In genomic region chr15:77857662-77858156, GRCm38 (mm10) we compare ENCODE assay signal across 8 mouse cellular contexts. TPM values are rescaled to one million over a fixed set of nuclear protein-coding genes. Genes with fewer than 3 reads are reported as not detected.
DNase-seq lines count a peak whose midpoint lies in the region; ATAC-seq and TF ChIP-seq lines count a peak whose summit lies in the region.

No protein-coding gene starts in this region.

- TF ChIP-seq CTCF in gastrocnemius, adult 2 months (IDR thresholded peaks at IDR 0.05), result no peak
- no peak for TF ChIP-seq CTCF in liver, adult 2 months (IDR thresholded peaks at IDR 0.05; ENCODE audit: low read depth, low read length)

- peak overlapping the region; percentile 67 for H3K4me3 ChIP-seq in gastrocnemius, adult 2 months
- peak overlapping the region; percentile 67 for H3K4me3 ChIP-seq in embryonic facial prominence, embryonic 10.5 days
- H3K4me3 ChIP-seq in heart, embryonic 13.5 days, result peak overlapping the region; percentile 60
- H3K4me3 ChIP-seq in kidney, embryonic 15.5 days (replicated peaks), result peak overlapping the region; percentile 45
- H3K4me3 ChIP-seq in liver, adult 2 months (ENCODE audit: insufficient read depth, low read depth, low read length), result peak overlapping the region; percentile 12; the same call in 1 of the 2 replicates
- H3K4me3 ChIP-seq in midbrain, embryonic 15.5 days, result peak overlapping the region; percentile 60

- TF ChIP-seq POLR2A in liver, adult 2 months (IDR thresholded peaks at IDR 0.05; ENCODE audit: extremely low read depth, insufficient read depth, low read length), result 0 out of 2 replicates have a peak, but pooled peaks have one; percentile 43

- H3K4me1 ChIP-seq in embryonic facial prominence, embryonic 10.5 days, result peaks cover 15% of the 10 kb centered on the region
- H3K4me1 ChIP-seq in heart, embryonic 13.5 days, result peaks cover 29% of the 10 kb centered on the region
- peaks cover 39% of the 10 kb centered on the region for H3K4me1 ChIP-seq in kidney, embryonic 15.5 days
- peaks cover 17% of the 10 kb centered on the region for H3K4me1 ChIP-seq in liver, adult 2 months (ENCODE audit: control insufficient read depth, insufficient read depth, low read length)
- peaks cover 11% of the 10 kb centered on the region for H3K4me1 ChIP-seq in midbrain, embryonic 15.5 days

- H3K36me3 ChIP-seq in embryonic facial prominence, embryonic 10.5 days (replicated peaks), result no peaks in the 10 kb centered on the region
- no peaks in the 10 kb centered on the region for H3K36me3 ChIP-seq in heart, embryonic 13.5 days
- H3K36me3 ChIP-seq in kidney, embryonic 15.5 days, result no peaks in the 10 kb centered on the region
- no peaks in the 10 kb centered on the region for H3K36me3 ChIP-seq in liver, adult 2 months (ENCODE audit: control insufficient read depth, insufficient read depth, low read length)
- H3K36me3 ChIP-seq in midbrain, embryonic 15.5 days (replicated peaks), result no peaks in the 10 kb centered on the region

- H3K4me2 ChIP-seq in heart, embryonic 13.5 days, result peak overlapping the region; percentile 89
- H3K4me2 ChIP-seq in kidney, embryonic 15.5 days, result peak overlapping the region; percentile 72
- peak overlapping the region; percentile 90 for H3K4me2 ChIP-seq in midbrain, embryonic 15.5 days

- DNase-seq in gastrocnemius, adult 2 months, result peak; percentile 74
- DNase-seq in gastrocnemius, postnatal 4 days (ENCODE audit: low spot score in 2 of 2), result no peak
- peak; percentile 84 for DNase-seq in embryonic facial prominence, embryonic 10.5 days (ENCODE audit: low spot score)
- peak; percentile 88 for DNase-seq in liver, adult 2 months (ENCODE audit: extremely low read depth, low read depth, low spot score)
- peak; percentile 57 to 62 for DNase-seq in spleen, postnatal 36 days (ENCODE audit: low spot score in 2 of 2)

- intact Hi-C loops in gastrocnemius, adult 2 months (cut with DNase I), result no loop called here

- peak overlapping the region; percentile 80 for H3K9ac ChIP-seq in heart, embryonic 13.5 days
- H3K9ac ChIP-seq in kidney, embryonic 15.5 days, result peak overlapping the region; percentile 32
- H3K9ac ChIP-seq in liver, adult 2 months (ENCODE audit: low read depth, low read length), result no peak overlapping the region
- H3K9ac ChIP-seq in midbrain, embryonic 15.5 days, result peak overlapping the region; percentile 47

- 2% methylated on average over 28 of the region's 28 CpGs for WGBS in embryonic facial prominence, embryonic 10.5 days
- 2% methylated on average over 28 of the region's 28 CpGs for WGBS in heart, embryonic 13.5 days
- WGBS in kidney, embryonic 15.5 days, result 4% methylated on average over 28 of the region's 28 CpGs
- WGBS in liver, adult 2 months, result 19% methylated on average over 28 of the region's 28 CpGs
- 2% methylated on average over 28 of the region's 28 CpGs for WGBS in midbrain, embryonic 15.5 days

- H3K27me3 ChIP-seq in embryonic facial prominence, embryonic 10.5 days (replicated peaks; ENCODE audit: low read depth, poor library complexity, severe bottlenecking), result no peaks in the 10 kb centered on the region
- H3K27me3 ChIP-seq in heart, embryonic 13.5 days (replicated peaks), result no peaks in the 10 kb centered on the region
- no peaks in the 10 kb centered on the region for H3K27me3 ChIP-seq in kidney, embryonic 15.5 days
- H3K27me3 ChIP-seq in liver, adult 2 months (ENCODE audit: control insufficient read depth, insufficient read depth, low read length), result no peaks in the 10 kb centered on the region
- H3K27me3 ChIP-seq in midbrain, embryonic 15.5 days (replicated peaks), result no peaks in the 10 kb centered on the region

- H3K27ac ChIP-seq in gastrocnemius, adult 2 months, result peak overlapping the region; percentile 61
- peak overlapping the region; percentile 75 for H3K27ac ChIP-seq in embryonic facial prominence, embryonic 10.5 days (replicated peaks)
- H3K27ac ChIP-seq in heart, embryonic 13.5 days (replicated peaks), result 0 out of 2 replicates have a peak overlapping the region, but pooled peaks have one; percentile 1
- H3K27ac ChIP-seq in kidney, embryonic 15.5 days, result peak overlapping the region; percentile 75
- H3K27ac ChIP-seq in liver, adult 2 months (replicated peaks; ENCODE audit: insufficient read depth, low read depth, low read length), result 0 out of 2 replicates have a peak overlapping the region, but pooled peaks have one; percentile 5
- H3K27ac ChIP-seq in midbrain, embryonic 15.5 days, result peak overlapping the region; percentile 53

- no peaks in the 10 kb centered on the region for H3K9me3 ChIP-seq in embryonic facial prominence, embryonic 10.5 days
- no peaks in the 10 kb centered on the region for H3K9me3 ChIP-seq in heart, embryonic 13.5 days
- H3K9me3 ChIP-seq in kidney, embryonic 15.5 days (replicated peaks), result no peaks in the 10 kb centered on the region
- H3K9me3 ChIP-seq in midbrain, embryonic 15.5 days, result no peaks in the 10 kb centered on the region

- ATAC-seq in heart, embryonic 13.5 days (ENCODE audit: extremely low read depth, insufficient number of reproducible peaks, low FRiP score, low TSS enrichment), result peak; percentile 64
- peak; percentile 91 for ATAC-seq in kidney, embryonic 15.5 days (replicated peaks; ENCODE audit: low FRiP score)
- ATAC-seq in midbrain, embryonic 15.5 days (replicated peaks), result peak; percentile 90

- no peaks in the 10 kb centered on the region for H3K79me2 ChIP-seq in liver, adult 2 months (ENCODE audit: control insufficient read depth, insufficient read depth, low read length)

RNA-seq across cellular contexts. Expression of gene Myh9, which starts 15.7 kb away (rescaled TPM):
- total RNA-seq in gastrocnemius, adult 2 months (2021), result 10 to 100 TPM; 37.4 to 57.4 TPM
- total RNA-seq in gastrocnemius, postnatal 4 days (2021), result 100 to 1,000 TPM; 171 to 187 TPM
- polyA plus RNA-seq in embryonic facial prominence, embryonic 10.5 days (2016; fragmentation: Nextera tagmentation; extraction: Ambion mirVana), result 45.7 and 46.9 TPM in 2 replicates
- 24.8 and 25.0 TPM in 2 replicates for polyA plus RNA-seq in heart, embryonic 13.5 days (2015; fragmentation: Nextera tagmentation; extraction: Ambion mirVana)
- 56.2 and 60.2 TPM in 2 replicates for polyA plus RNA-seq in kidney, embryonic 15.5 days (2015; fragmentation: Nextera tagmentation; extraction: Ambion mirVana)
- total RNA-seq in liver, adult 2 months (2014; rRNA removed), result 54.4 and 69.5 TPM in 2 replicates
- polyA plus RNA-seq in liver, adult 2 months (2012; rRNA removed), result 22.5 and 24.1 TPM in 2 replicates
- 11.9 and 14.2 TPM in 2 replicates for polyA plus RNA-seq in midbrain, embryonic 15.5 days (2015; fragmentation: Nextera tagmentation; extraction: Ambion mirVana)

Comparison
In these comparisons a context has a peak if more than half of its experiments do, and no peak if none do; other contexts are left out.
1. DNase-seq: peak in gastrocnemius, adult 2 months (single experiment), embryonic facial prominence, embryonic 10.5 days (single experiment), liver, adult 2 months (single experiment) and spleen, postnatal 36 days (2 of 2); none in gastrocnemius, postnatal 4 days (0 of 2).
2. H3K27ac ChIP-seq: peak in every context shown above with its lines; median percentile 75 in embryonic facial prominence, embryonic 10.5 days; 75 in kidney, embryonic 15.5 days; 61 in gastrocnemius, adult 2 months; 53 in midbrain, embryonic 15.5 days; 5 in liver, adult 2 months; 1 in heart, embryonic 13.5 days.
3. H3K4me3 ChIP-seq: peak in every context shown above with its lines; median percentile 67 in gastrocnemius, adult 2 months; 67 in embryonic facial prominence, embryonic 10.5 days; 60 in heart, embryonic 13.5 days; 60 in midbrain, embryonic 15.5 days; 45 in kidney, embryonic 15.5 days; 12 in liver, adult 2 months.
4. Peak in every context shown above with its lines, with median percentiles within 50 percentile points of each other: ATAC-seq and H3K4me2 ChIP-seq.